Mouse (Mus musculus) monocyte, adult 5-6 weeks (primary cell): ENCODE data around the gene Olfr765. TPM values are rescaled to one million over a fixed set of nuclear protein-coding genes. Genes with fewer than 3 reads are reported as not detected.
"Not testable (repeated sequence)": the region's sequence is repeated elsewhere in the genome, so short reads cannot be mapped to it uniquely, and the experiment has no call there.

Experiments
- ATAC-seq: fragments of 153-309, 156-312 bp; replicated peaks from 2 replicates; pipeline ENCODE4 v1.8.0; 2017; ENCODE audit warnings: mild to moderate bottlenecking; ENCODE audit not compliant: low TSS enrichment, insufficient number of reproducible peaks, severe bottlenecking, poor library complexity, low FRiP score
- total RNA-seq: library from RNA; stranded (forward); fragments of 200-1000, 200-491, 200-594 nt; gene quantifications from 3 replicates; pipeline ENCODE4 v1.2.3, GENCODE M21; 2017

The Olfr765 gene
- not detected in 3 replicates for total RNA-seq

- ATAC-seq: not testable (repeated sequence)
Measured at GRCm38 (mm10) chr10:129049898-129050297, at the start of gene Olfr765. Olfr765 (minus strand) TSS chr10:129049998.

- ATAC-seq: no peak
Measured at GRCm38 (mm10) chr10:129099275-129099674, 49.5 kb upstream of the Olfr765 start, which contains the start of gene Olfr768. Olfr768 (minus strand) TSS chr10:129099375.

GRCm38 (mm10) chr10:129082810-129083209 lies 33.0 kb upstream of the Olfr765 start, which contains the start of gene Olfr767:
Olfr767 (minus strand) TSS chr10:129082910.
- ATAC-seq: not testable (repeated sequence)

GRCm38 (mm10) chr10:129068877-129069276 lies 19.1 kb upstream of the Olfr765 start, which contains the start of gene Olfr766-ps1:
Olfr766-ps1 (minus strand) TSS chr10:129068977.
- no peak for ATAC-seq

- ATAC-seq: no peak
Measured at GRCm38 (mm10) chr10:129039796-129040195, 10.0 kb downstream of the Olfr765 start, which contains the start of gene Olfr764-ps1. Olfr764-ps1 (minus strand) TSS chr10:129039896.

GRCm38 (mm10) chr10:129028343-129028742 lies 21.5 kb downstream of the Olfr765 start:
- ATAC-seq: no peak

GRCm38 (mm10) chr10:129026018-129026662 lies 23.7 kb downstream of the Olfr765 start:
- ATAC-seq: no peak

- no peak for ATAC-seq
Measured at GRCm38 (mm10) chr10:129023319-129023718, 26.5 kb downstream of the Olfr765 start.

GRCm38 (mm10) chr10:129014477-129014876 lies 35.3 kb downstream of the Olfr765 start:
- ATAC-seq: no peak

GRCm38 (mm10) chr10:129011511-129011910 lies 38.3 kb downstream of the Olfr765 start:
- not testable (repeated sequence) for ATAC-seq

GRCm38 (mm10) chr10:129010288-129010841 lies 39.4 kb downstream of the Olfr765 start, which contains the start of gene Olfr763:
Olfr763 (plus strand) TSS chr10:129010791.
- ATAC-seq: no peak

- ATAC-seq: no peak
Measured at GRCm38 (mm10) chr10:129004032-129004920, 45.5 kb downstream of the Olfr765 start.

GRCm38 (mm10) chr10:128996523-128997040 lies 53.2 kb downstream of the Olfr765 start:
- ATAC-seq: no peak

- ATAC-seq: no peak
Measured at GRCm38 (mm10) chr10:128995796-128996195, 54.0 kb downstream of the Olfr765 start.

Other genes starting within 250 kb of the Olfr765 start
- gene Dnajc14, start 245.9 kb downstream of the Olfr765 start, total RNA-seq: 73.0 to 91.5 TPM (median 73.5 TPM) in 3 replicates
- 1.1 to 2.5 TPM (median 2.0 TPM) in 3 replicates for gene Tmem198b, start 245.6 kb downstream of the Olfr765 start, total RNA-seq
- 151 to 244 TPM (median 182 TPM) in 3 replicates for gene Sarnp, start 232.7 kb downstream of the Olfr765 start, total RNA-seq
- gene Ormdl2, start 228.4 kb downstream of the Olfr765 start, total RNA-seq: 72.1 to 86.7 TPM (median 76.6 TPM) in 3 replicates
- gene Gdf11, start 158.3 kb downstream of the Olfr765 start, total RNA-seq: 0.57 to 3.8 TPM (median 1.8 TPM) in 3 replicates
- 12.1 to 26.5 TPM (median 22.9 TPM) in 3 replicates for gene Cd63, start 149.0 kb downstream of the Olfr765 start, total RNA-seq
- 1.5 to 7.6 TPM in 2 of 3 replicates, not detected in the other for gene Rdh5, start 127.1 kb downstream of the Olfr765 start, total RNA-seq
- gene Bloc1s1, start 126.0 kb downstream of the Olfr765 start, total RNA-seq: 110 to 127 TPM (median 111 TPM) in 3 replicates
- 0.19 to 0.53 TPM in 2 of 3 replicates, not detected in the other for gene Itga7, start 116.2 kb downstream of the Olfr765 start, total RNA-seq
- gene Mettl7b, start 89.0 kb downstream of the Olfr765 start, total RNA-seq: not detected in 3 replicates
- gene Olfr9, start 60.6 kb downstream of the Olfr765 start, total RNA-seq: not detected in 3 replicates
- gene Olfr763, start 39.2 kb downstream of the Olfr765 start, total RNA-seq: not detected in 3 replicates
- gene Olfr764-ps1, start 10.1 kb downstream of the Olfr765 start, total RNA-seq: not detected in 3 replicates
- not detected in 3 replicates for gene Olfr766-ps1, start 19.0 kb upstream of the Olfr765 start, total RNA-seq
- gene Olfr767, start 32.9 kb upstream of the Olfr765 start, total RNA-seq: not detected in 3 replicates
- not detected in 3 replicates for gene Olfr768, start 49.4 kb upstream of the Olfr765 start, total RNA-seq
- not detected in 3 replicates for gene Olfr769, start 67.9 kb upstream of the Olfr765 start, total RNA-seq
- not detected in 3 replicates for gene Olfr770, start 89.0 kb upstream of the Olfr765 start, total RNA-seq
- not detected in 3 replicates for gene Olfr771, start 114.8 kb upstream of the Olfr765 start, total RNA-seq
- gene Olfr772, start 127.9 kb upstream of the Olfr765 start, total RNA-seq: not detected in 3 replicates
- not detected in 3 replicates for gene Olfr773, start 137.4 kb upstream of the Olfr765 start, total RNA-seq
- not detected in 3 replicates for gene Olfr774, start 186.2 kb upstream of the Olfr765 start, total RNA-seq
- gene Olfr775, start 198.4 kb upstream of the Olfr765 start, total RNA-seq: not detected in 3 replicates
- not detected in 3 replicates for gene Olfr776, start 209.1 kb upstream of the Olfr765 start, total RNA-seq
- gene Olfr777, start 221.5 kb upstream of the Olfr765 start, total RNA-seq: not detected in 3 replicates